Mouse (Mus musculus) myocyte (in vitro differentiated cells): ENCODE measurements around the gene Dap3. TPM values are rescaled to one million over a fixed set of nuclear protein-coding genes. Genes with fewer than 3 reads are reported as not detected.

Experiments
- H3K27me3 ChIP-seq: one replicate; pipeline ENCODE4 v1.6.1; 2011; ENCODE audit not compliant: control insufficient read depth, insufficient read depth, insufficient read length
- H3K36me3 ChIP-seq: one replicate; pipeline ENCODE4 v1.6.1; 2011; ENCODE audit not compliant: control insufficient read depth, insufficient read depth
- H3K4me2 ChIP-seq: one replicate; pipeline ENCODE4 v1.6.1; 2011; ENCODE audit warnings: low read depth, control low read depth
- H3K4me3 ChIP-seq: one replicate; pipeline ENCODE4 v1.5.1; 2011; ENCODE audit warnings: mild to moderate bottlenecking, control low read depth, moderate library complexity
- H3K79me2 ChIP-seq: one replicate; pipeline ENCODE4 v1.6.1; 2011; ENCODE audit not compliant: control insufficient read depth, insufficient read depth
- H3ac ChIP-seq: one replicate; pipeline ENCODE4 v1.6.1; 2011; ENCODE audit not compliant: control insufficient read depth, insufficient read length
- CEBPB ChIP-seq: IDR thresholded peaks from 2 replicates; pipeline ENCODE4 v1.6.1; 2011; ENCODE audit warnings: mild to moderate bottlenecking, moderate library complexity; ENCODE audit not compliant: poor library complexity, insufficient read depth, severe bottlenecking
- E2F4 ChIP-seq: IDR thresholded peaks from one replicate; pipeline ENCODE4 v1.6.1; 2011; ENCODE audit warnings: mild to moderate bottlenecking, control low read depth, moderate library complexity; ENCODE audit not compliant: insufficient read depth
- MAX ChIP-seq: IDR thresholded peaks from one replicate; pipeline ENCODE4 v1.6.1; 2011; ENCODE audit warnings: low read depth, mild to moderate bottlenecking, control low read depth
- MYOD1 ChIP-seq, 3 experiments: IDR thresholded peaks; one replicate each; pipeline ENCODE4 v1.6.1; 2011; ENCODE audit warnings: control low read depth in 2 of 3, low read depth in 2 of 3, mild to moderate bottlenecking in 2 of 3, moderate library complexity in 1 of 3; ENCODE audit not compliant: insufficient read length in 2 of 3, control insufficient read depth in 1 of 3
- MYOG ChIP-seq, 3 experiments: IDR thresholded peaks; one replicate each; pipeline ENCODE4 v1.6.1; 2011; ENCODE audit warnings: control low read depth in 2 of 3, low read depth in 2 of 3, mild to moderate bottlenecking in 2 of 3; ENCODE audit not compliant: insufficient read length in 2 of 3, control insufficient read depth in 1 of 3, insufficient read depth in 1 of 3
- POLR2A ChIP-seq: IDR thresholded peaks from one replicate; pipeline ENCODE4 v1.6.1; 2011; ENCODE audit warnings: low read depth, mild to moderate bottlenecking, control low read depth, moderate library complexity; ENCODE audit not compliant: insufficient read length
- POLR2AphosphoS2 ChIP-seq: IDR thresholded peaks from one replicate; pipeline ENCODE4 v1.6.1; 2011; ENCODE audit warnings: low read depth, control low read depth; ENCODE audit not compliant: insufficient read length
- REST ChIP-seq: IDR thresholded peaks from one replicate; pipeline ENCODE4 v1.6.1; 2011; ENCODE audit warnings: mild to moderate bottlenecking, control low read depth, moderate library complexity; ENCODE audit not compliant: insufficient read depth, insufficient read length
- SRF ChIP-seq: IDR thresholded peaks from one replicate; pipeline ENCODE4 v1.6.1; 2011; ENCODE audit warnings: low read depth; ENCODE audit not compliant: control insufficient read depth, insufficient read length
- TCF12 ChIP-seq: IDR thresholded peaks from one replicate; pipeline ENCODE4 v1.6.1; 2011; ENCODE audit warnings: mild to moderate bottlenecking, control low read depth; ENCODE audit not compliant: poor library complexity, insufficient read depth, severe bottlenecking
- TCF3 ChIP-seq: IDR thresholded peaks from one replicate; pipeline ENCODE4 v1.6.1; 2011; ENCODE audit warnings: low read depth, control low read depth; ENCODE audit not compliant: insufficient read length
- USF1 ChIP-seq: IDR thresholded peaks from one replicate; pipeline ENCODE4 v1.6.1; 2011; ENCODE audit warnings: low read depth, mild to moderate bottlenecking, control low read depth, moderate library complexity
- polyA plus RNA-seq: library from polyadenylated mRNA; unstranded; fragments of >200 nt; fragmentation: generic; extraction: Trizol; gene quantifications from one replicate; pipeline ENCODE4 v1.2.1, GENCODE M21; 2012; ENCODE audit warnings: missing spikeins

The Dap3 gene
- polyA plus RNA-seq, 1 experiment, result 103 TPM

- no peak overlapping the region for H3ac ChIP-seq
- H3K36me3 ChIP-seq, result peaks cover 20% of the 10 kb centered on the region
- H3K27me3 ChIP-seq, result no peaks in the 10 kb centered on the region
- H3K79me2 ChIP-seq, result peaks cover 49% of the 10 kb centered on the region
- no peak overlapping the region for H3K4me2 ChIP-seq
- TF ChIP-seq MYOD1 (IDR thresholded peaks at IDR 0.05; ENCODE audit: control insufficient read depth in 1 of 3, insufficient read length in 2 of 3, low read depth in 2 of 3), result no peak
- no peak overlapping the region for H3K4me3 ChIP-seq
These were observed 6.9 kb downstream of the Dap3 start for GRCm38 (mm10) chr3:88944109-88944508.

- H3K36me3 ChIP-seq, result peaks cover 24% of the 10 kb centered on the region
- no peak overlapping the region for H3ac ChIP-seq
- no peak overlapping the region for H3K4me2 ChIP-seq
- no peak overlapping the region for H3K4me3 ChIP-seq
- no peak for TF ChIP-seq MAX
- TF ChIP-seq REST, result no peak
- TF ChIP-seq USF1, result no peak
- no peak for TF ChIP-seq MYOD1 (IDR thresholded peaks at IDR 0.05; ENCODE audit: control insufficient read depth in 1 of 3, insufficient read length in 2 of 3, low read depth in 2 of 3)
- no peak for TF ChIP-seq POLR2A
- no peak for TF ChIP-seq TCF12
- TF ChIP-seq MYOG (IDR thresholded peaks at IDR 0.05; ENCODE audit: control insufficient read depth in 1 of 3, insufficient read depth in 1 of 3, insufficient read length in 2 of 3, low read depth in 2 of 3), result no peak
- TF ChIP-seq E2F4, result no peak
- TF ChIP-seq CEBPB, result no peak
- TF ChIP-seq POLR2AphosphoS2, result no peak
- no peak for TF ChIP-seq SRF
- no peak for TF ChIP-seq TCF3
- H3K27me3 ChIP-seq, result no peaks in the 10 kb centered on the region
- H3K79me2 ChIP-seq, result peaks cover 32% of the 10 kb centered on the region
These were observed 8.6 kb downstream of the Dap3 start for GRCm38 (mm10) chr3:88942316-88942880.

GRCm38 (mm10) chr3:88939749-88940148, 11.2 kb downstream of the Dap3 start:
- no peak overlapping the region for H3K4me2 ChIP-seq
- no peaks in the 10 kb centered on the region for H3K27me3 ChIP-seq
- no peak overlapping the region for H3ac ChIP-seq
- H3K36me3 ChIP-seq, result peaks cover 24% of the 10 kb centered on the region
- TF ChIP-seq E2F4, result no peak
- no peak for TF ChIP-seq POLR2A
- TF ChIP-seq MYOG (IDR thresholded peaks at IDR 0.05; ENCODE audit: control insufficient read depth in 1 of 3, insufficient read depth in 1 of 3, insufficient read length in 2 of 3, low read depth in 2 of 3), result no peak
- no peak for TF ChIP-seq SRF
- TF ChIP-seq USF1, result no peak
- TF ChIP-seq POLR2AphosphoS2, result no peak
- TF ChIP-seq TCF12, result no peak
- TF ChIP-seq MAX, result no peak
- TF ChIP-seq REST, result no peak
- no peak for TF ChIP-seq CEBPB
- no peak for TF ChIP-seq MYOD1 (IDR thresholded peaks at IDR 0.05; ENCODE audit: control insufficient read depth in 1 of 3, insufficient read length in 2 of 3, low read depth in 2 of 3)
- no peak for TF ChIP-seq TCF3
- no peak overlapping the region for H3K4me3 ChIP-seq
- H3K79me2 ChIP-seq, result peaks cover 10% of the 10 kb centered on the region

GRCm38 (mm10) chr3:88939071-88939470, 11.9 kb downstream of the Dap3 start:
- TF ChIP-seq CEBPB (no peak), REST (no peak), TCF12 (no peak), MAX (no peak), MYOG (IDR thresholded peaks at IDR 0.05; ENCODE audit: control insufficient read depth in 1 of 3, insufficient read depth in 1 of 3, insufficient read length in 2 of 3, low read depth in 2 of 3) (no peak), POLR2A (no peak), POLR2AphosphoS2 (no peak), MYOD1 (IDR thresholded peaks at IDR 0.05; ENCODE audit: control insufficient read depth in 1 of 3, insufficient read length in 2 of 3, low read depth in 2 of 3) (no peak), E2F4 (no peak), SRF (no peak), USF1 (no peak), TCF3 (no peak)
- Histone ChIP-seq H3K36me3 (peaks cover 28% of the 10 kb centered on the region), H3K4me3 (no peak overlapping the region), H3K79me2 (peaks cover 10% of the 10 kb centered on the region), H3K27me3 (no peaks in the 10 kb centered on the region), H3ac (no peak overlapping the region), H3K4me2 (no peak overlapping the region)

GRCm38 (mm10) chr3:88929501-88929900, 21.5 kb downstream of the Dap3 start:
- H3ac ChIP-seq, result no peak overlapping the region
- H3K27me3 ChIP-seq, result no peaks in the 10 kb centered on the region
- H3K36me3 ChIP-seq, result peaks cover 11% of the 10 kb centered on the region
- H3K79me2 ChIP-seq, result no peaks in the 10 kb centered on the region
- TF ChIP-seq CEBPB (no peak), POLR2AphosphoS2 (no peak), MAX (no peak), MYOD1 (IDR thresholded peaks at IDR 0.05; ENCODE audit: control insufficient read depth in 1 of 3, insufficient read length in 2 of 3, low read depth in 2 of 3) (no peak), POLR2A (no peak), E2F4 (no peak), TCF3 (no peak), REST (no peak), SRF (no peak), MYOG (IDR thresholded peaks at IDR 0.05; ENCODE audit: control insufficient read depth in 1 of 3, insufficient read depth in 1 of 3, insufficient read length in 2 of 3, low read depth in 2 of 3) (no peak), TCF12 (no peak), USF1 (no peak)
- H3K4me2 ChIP-seq, result no peak overlapping the region
- H3K4me3 ChIP-seq, result no peak overlapping the region
